Mouse (Mus musculus) lung, embryonic 14.5 days (tissue): ENCODE measurements at regions not wholly inside any gene's neighbourhood (a gene's known extent, or its start where the extent isn't known, plus 50 kb on each side); places are given as distances from the start of the nearest gene placed in this dataset.

Experiments used
- ATAC-seq: fragments of 200-750 bp; cut with Nextera tagmentation; 2 replicates; pipeline ENCODE4 v1.8.0; 2017; ENCODE audit warnings: mild to moderate bottlenecking, moderate TSS enrichment, moderate library complexity; ENCODE audit not compliant: insufficient read depth
- DNase-seq: peaks from one replicate; pipeline ENCODE4 v3.0.0-alpha.2; 2015
- H3K27ac ChIP-seq: fragments of 300-500 bp; sonication (generic); 2 replicates; pipeline ENCODE4 v1.5.1; 2014; ENCODE audit warnings: low read depth, mild to moderate bottlenecking, moderate library complexity
- H3K27me3 ChIP-seq: fragments of 300-500 bp; sonication (generic); 2 replicates; pipeline ENCODE4 v1.6.1; 2014; ENCODE audit warnings: low read length, control low read depth; ENCODE audit not compliant: insufficient read depth
- H3K36me3 ChIP-seq: fragments of 300-500 bp; sonication (generic); 2 replicates; pipeline ENCODE4 v1.6.1; 2014; ENCODE audit warnings: control low read depth; ENCODE audit not compliant: insufficient read depth
- H3K4me1 ChIP-seq: fragments of 300-500 bp; sonication (generic); 2 replicates; pipeline ENCODE4 v1.6.1; 2014; ENCODE audit warnings: antibody characterized with exemption, control low read depth; ENCODE audit not compliant: insufficient read depth
- H3K4me2 ChIP-seq: fragments of 300-500 bp; sonication (generic); 2 replicates; pipeline ENCODE4 v1.6.1; 2014; ENCODE audit warnings: mild to moderate bottlenecking
- H3K4me3 ChIP-seq: fragments of 300-500 bp; sonication (generic); 2 replicates; pipeline ENCODE4 v1.5.1; 2014; ENCODE audit warnings: low read depth, low read length
- H3K9ac ChIP-seq: fragments of 300-500 bp; sonication (generic); 2 replicates; pipeline ENCODE4 v1.6.1; 2014
- H3K9me3 ChIP-seq: fragments of 300-500 bp; sonication (generic); 2 replicates; pipeline ENCODE4 v1.6.1; 2016; ENCODE audit warnings: low read depth, low read length, control low read depth
- CTCF ChIP-seq: IDR thresholded peaks from 2 replicates; pipeline ENCODE4 v1.5.1; 2016; ENCODE audit warnings: antibody characterized with exemption, low read depth
- WGBS: fragments of 180-500 bp; shearing (Covaris S2); extraction: QIAGEN DNeasy Blood & Tissue Kit; methylation state at CpG from one replicate; pipeline ENCODE4 v1.1.7; 2014; 5-methylcytosine and 5-hydroxymethylcytosine counted together

DNA sequence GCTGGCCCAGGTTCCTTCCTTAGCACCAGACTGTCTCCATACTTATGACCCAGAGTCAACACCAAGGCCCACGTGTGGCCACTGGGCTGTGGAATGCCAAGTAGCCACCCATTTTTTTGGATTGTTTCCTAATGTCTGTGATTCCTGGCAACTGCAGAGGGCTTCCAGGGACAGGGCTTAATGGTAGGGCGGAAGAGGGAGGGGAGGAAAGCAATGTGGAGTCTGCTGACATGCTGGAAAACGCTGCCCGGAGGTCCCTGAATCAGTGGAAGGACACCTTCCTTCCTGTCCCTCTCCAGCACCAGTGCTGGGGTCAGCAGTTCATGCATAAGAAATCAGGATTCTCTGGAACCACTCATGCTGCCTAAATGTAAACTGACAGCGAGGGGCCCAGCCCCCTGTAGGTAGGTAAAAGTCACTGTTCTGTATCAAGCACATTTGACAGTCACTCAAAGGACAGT lies 90.8 kb downstream of the Iyd start:
- Histone ChIP-seq H3K27me3 (no peaks in the 10 kb centered on the region), H3K4me1 (peaks cover 6% of the 10 kb centered on the region; the same call in 1 of the 2 replicates), H3K36me3 (no peaks in the 10 kb centered on the region), H3K9ac (no peak overlapping the region), H3K9me3 (no peaks in the 10 kb centered on the region), H3K27ac (0 out of 2 replicates have a peak overlapping the region, but pooled peaks have one; percentile 43), H3K4me3 (no peak overlapping the region), H3K4me2 (no peak overlapping the region)
- TF ChIP-seq CTCF, result no peak
- WGBS, result 22% methylated on average over 5 of the region's 5 CpGs
- DNase-seq (peak; percentile 46), ATAC-seq (no peak)

GRCm38 (mm10) chr10:3633871-3634496 lies 93.9 kb downstream of the Iyd start:
- ATAC-seq (peak; percentile 96), DNase-seq (peak; percentile 86)
- peak overlapping the region; percentile 89 for H3K27ac ChIP-seq
- WGBS, result 30% methylated on average over 5 of the region's 5 CpGs
- H3K4me1 ChIP-seq, result peaks cover 6% of the 10 kb centered on the region; the same call in 1 of the 2 replicates
- H3K36me3 ChIP-seq, result no peaks in the 10 kb centered on the region
- TF ChIP-seq CTCF, result no peak
- no peaks in the 10 kb centered on the region for H3K27me3 ChIP-seq
- H3K9me3 ChIP-seq, result no peaks in the 10 kb centered on the region
- no peak overlapping the region for H3K4me3 ChIP-seq
- H3K4me2 ChIP-seq, result peak overlapping the region; percentile 12; the same call in 1 of the 2 replicates
- H3K9ac ChIP-seq, result no peak overlapping the region

DNA sequence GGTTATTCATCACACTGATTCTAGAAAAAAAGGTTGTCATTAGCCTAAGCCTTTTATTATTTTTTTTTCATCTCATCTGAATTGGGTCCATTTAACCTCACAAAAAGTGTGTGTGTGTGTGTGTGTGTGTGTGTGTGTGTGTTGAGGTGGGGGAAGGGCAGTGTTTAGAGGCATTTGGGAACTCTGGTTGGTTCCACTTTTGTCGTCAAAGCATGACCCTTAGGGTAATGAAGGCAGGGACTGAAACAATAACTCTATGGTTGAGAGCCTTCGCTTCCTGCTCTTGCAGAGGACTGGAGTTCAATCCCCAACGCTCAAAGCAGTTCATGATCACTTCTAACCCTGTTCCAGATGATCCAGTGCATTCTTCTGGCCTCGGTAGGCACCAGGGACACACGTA lies 96.1 kb upstream of the Plekhg1 start:
- no peak for DNase-seq
- no peak for TF ChIP-seq CTCF
- Histone ChIP-seq H3K4me1 (no peaks in the 10 kb centered on the region), H3K36me3 (no peaks in the 10 kb centered on the region), H3K27me3 (no peaks in the 10 kb centered on the region), H3K9me3 (no peaks in the 10 kb centered on the region), H3K4me2 (no peak overlapping the region), H3K4me3 (no peak overlapping the region), H3K27ac (no peak overlapping the region), H3K9ac (no peak overlapping the region)
- 85% methylated on average over 5 of the region's 5 CpGs for WGBS
- ATAC-seq, result no peak

DNA sequence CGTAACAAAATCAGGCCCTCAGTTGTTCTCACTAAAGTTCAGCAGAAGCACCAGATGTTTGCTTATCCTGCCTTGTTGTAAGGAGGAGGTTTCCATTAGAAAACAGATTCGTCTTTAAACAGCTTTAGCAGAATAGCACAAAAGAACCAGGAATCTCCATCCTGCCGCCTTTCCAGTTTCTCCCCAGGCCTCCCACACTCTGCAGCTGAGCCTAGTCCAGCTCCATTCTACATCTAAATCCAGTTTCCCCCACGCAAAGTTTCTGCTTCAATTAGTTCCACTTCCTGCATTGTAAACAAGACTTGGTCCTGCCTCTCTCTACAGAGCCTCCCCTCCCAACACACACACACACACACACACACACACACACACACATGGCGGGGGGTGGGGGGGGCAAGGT lies 95.1 kb upstream of the Plekhg1 start:
- H3K27ac ChIP-seq, result no peak overlapping the region
- no peaks in the 10 kb centered on the region for H3K4me1 ChIP-seq
- H3K27me3 ChIP-seq, result no peaks in the 10 kb centered on the region
- H3K4me2 ChIP-seq, result no peak overlapping the region
- DNase-seq (no peak), ATAC-seq (no peak)
- no peak overlapping the region for H3K9ac ChIP-seq
- no peak for TF ChIP-seq CTCF
- 50% methylated on average over 5 of the region's 5 CpGs for WGBS
- H3K9me3 ChIP-seq, result no peaks in the 10 kb centered on the region
- no peaks in the 10 kb centered on the region for H3K36me3 ChIP-seq
- H3K4me3 ChIP-seq, result no peak overlapping the region

GRCm38 (mm10) chr10:3646151-3646910 lies 93.8 kb upstream of the Plekhg1 start:
- ATAC-seq, result no peak
- no peaks in the 10 kb centered on the region for H3K4me1 ChIP-seq
- H3K9ac ChIP-seq, result no peak overlapping the region
- no peaks in the 10 kb centered on the region for H3K27me3 ChIP-seq
- H3K4me3 ChIP-seq, result no peak overlapping the region
- H3K4me2 ChIP-seq, result no peak overlapping the region
- WGBS, result 48% methylated on average over 6 of the region's 6 CpGs
- DNase-seq, result peak; percentile 45
- H3K27ac ChIP-seq, result peak overlapping the region; percentile 50; the same call in 1 of the 2 replicates
- TF ChIP-seq CTCF, result no peak
- H3K9me3 ChIP-seq, result no peaks in the 10 kb centered on the region
- H3K36me3 ChIP-seq, result no peaks in the 10 kb centered on the region

DNA sequence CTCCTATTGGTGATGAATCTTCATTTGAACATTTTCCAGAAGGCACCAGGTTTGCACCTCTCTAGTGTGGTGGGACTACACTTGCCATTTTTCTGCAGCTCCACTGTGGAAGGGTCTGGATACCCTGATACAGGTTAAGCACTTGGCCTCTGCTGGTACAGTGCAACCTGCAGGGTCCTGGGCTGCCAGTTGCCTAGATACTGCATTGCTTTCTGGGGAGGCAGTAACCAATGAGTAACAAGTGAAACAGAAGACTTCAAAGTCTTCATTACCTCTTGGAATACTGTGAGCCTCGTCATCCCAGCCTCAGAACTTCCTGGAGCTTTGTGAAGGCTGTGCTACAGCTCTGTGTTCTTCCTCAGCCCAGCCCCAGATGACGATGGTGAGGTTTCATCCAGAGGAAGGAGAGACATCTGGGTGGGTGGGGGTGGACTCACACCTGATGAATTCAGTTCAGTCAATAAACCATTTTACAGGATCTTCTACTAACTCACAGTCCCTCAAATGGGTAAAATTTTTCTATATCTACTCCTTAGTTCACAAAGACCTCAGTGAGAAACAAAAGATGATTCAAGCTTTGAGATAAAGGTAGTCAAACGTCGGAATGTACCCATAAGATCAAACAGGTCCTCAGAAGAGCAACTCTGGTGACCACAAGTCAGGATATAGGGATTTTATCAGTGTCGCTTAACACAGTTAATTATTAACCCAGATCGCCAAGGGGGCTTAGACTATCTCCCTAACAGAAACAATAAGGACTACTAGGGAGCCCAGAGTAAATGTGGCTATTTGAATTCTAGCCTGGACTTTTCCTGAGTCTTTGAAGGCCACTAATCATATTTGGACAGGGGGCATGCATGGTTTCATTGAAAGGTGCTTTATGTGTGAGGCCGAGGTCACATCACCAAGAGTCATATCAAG lies 92.1 kb upstream of the Plekhg1 start:
- ATAC-seq, result no peak

More for the DNA sequence above, 92.1 kb upstream of the Plekhg1 start:
- DNase-seq, result no peak
- H3K4me1 ChIP-seq, result no peaks in the 10 kb centered on the region
- H3K36me3 ChIP-seq, result no peaks in the 10 kb centered on the region
- no peaks in the 10 kb centered on the region for H3K9me3 ChIP-seq
- H3K9ac ChIP-seq, result no peak overlapping the region
- H3K27me3 ChIP-seq, result no peaks in the 10 kb centered on the region
- peak overlapping the region; percentile 24; the same call in 1 of the 2 replicates for H3K27ac ChIP-seq
- WGBS, result 55% methylated on average over 7 of the region's 7 CpGs
- TF ChIP-seq CTCF, result no peak
- no peak overlapping the region for H3K4me2 ChIP-seq
- H3K4me3 ChIP-seq, result no peak overlapping the region
